Mouse (Mus musculus): ENCODE data around the gene Gm10392. TPM values are rescaled to one million over a fixed set of nuclear protein-coding genes. Genes with fewer than 3 reads are reported as not detected.
"Not testable (repeated sequence)": the region's sequence is repeated elsewhere in the genome, so short reads cannot be mapped to it uniquely, and the experiment has no call there.

Gm10392 gene
- not detected in 2 replicates for polyA plus RNA-seq (2012; rRNA removed)

- no peak for DNase-seq (ENCODE audit: low read depth)
These were observed at the start of gene Gm10392 for GRCm38 (mm10) chr11:77519043-77519442. TSS of gene Gm10392 (minus strand) at chr11:77519198.

GRCm38 (mm10) chr11:77545261-77545660 is 26.3 kb upstream of the Gm10392 start:
- TF ChIP-seq CTCF (IDR thresholded peaks at IDR 0.05; ENCODE audit: borderline replicate concordance, extremely low read depth, insufficient read depth, insufficient read length) (no peak), POLR2A (IDR thresholded peaks at IDR 0.05; ENCODE audit: borderline replicate concordance, extremely low read depth, insufficient read depth, insufficient read length, poor library complexity, severe bottlenecking) (no peak)
- DNase-seq (ENCODE audit: low read depth) = no peak

More at GRCm38 (mm10) chr11:77519043-77519442, at the start of gene Gm10392:
- TF ChIP-seq POLR2A (IDR thresholded peaks at IDR 0.05; ENCODE audit: borderline replicate concordance, extremely low read depth, insufficient read depth, insufficient read length, poor library complexity, severe bottlenecking) (no peak), CTCF (IDR thresholded peaks at IDR 0.05; ENCODE audit: borderline replicate concordance, extremely low read depth, insufficient read depth, insufficient read length) (no peak)

GRCm38 (mm10) chr11:77532202-77532846 is 13.3 kb upstream of the Gm10392 start:
- TF ChIP-seq POLR2A (IDR thresholded peaks at IDR 0.05; ENCODE audit: borderline replicate concordance, extremely low read depth, insufficient read depth, insufficient read length, poor library complexity, severe bottlenecking) (no peak), CTCF (IDR thresholded peaks at IDR 0.05; ENCODE audit: borderline replicate concordance, extremely low read depth, insufficient read depth, insufficient read length) (no peak)
- no peak for DNase-seq (ENCODE audit: low read depth)

GRCm38 (mm10) chr11:77530862-77531261 is 11.9 kb upstream of the Gm10392 start:
- no peak for DNase-seq (ENCODE audit: low read depth)
- TF ChIP-seq POLR2A (IDR thresholded peaks at IDR 0.05; ENCODE audit: borderline replicate concordance, extremely low read depth, insufficient read depth, insufficient read length, poor library complexity, severe bottlenecking) = no peak
- TF ChIP-seq CTCF (IDR thresholded peaks at IDR 0.05; ENCODE audit: borderline replicate concordance, extremely low read depth, insufficient read depth, insufficient read length) = no peak

GRCm38 (mm10) chr11:77529644-77530043 is 10.6 kb upstream of the Gm10392 start:
- TF ChIP-seq CTCF (IDR thresholded peaks at IDR 0.05; ENCODE audit: borderline replicate concordance, extremely low read depth, insufficient read depth, insufficient read length) = no peak
- no peak for TF ChIP-seq POLR2A (IDR thresholded peaks at IDR 0.05; ENCODE audit: borderline replicate concordance, extremely low read depth, insufficient read depth, insufficient read length, poor library complexity, severe bottlenecking)
- DNase-seq (ENCODE audit: low read depth) = no peak

- not testable (repeated sequence) for DNase-seq (ENCODE audit: low read depth)
These were observed 9.4 kb upstream of the Gm10392 start for GRCm38 (mm10) chr11:77528420-77528819.

GRCm38 (mm10) chr11:77525804-77526486 is 6.9 kb upstream of the Gm10392 start:
- TF ChIP-seq POLR2A (IDR thresholded peaks at IDR 0.05; ENCODE audit: borderline replicate concordance, extremely low read depth, insufficient read depth, insufficient read length, poor library complexity, severe bottlenecking) (no peak), CTCF (IDR thresholded peaks at IDR 0.05; ENCODE audit: borderline replicate concordance, extremely low read depth, insufficient read depth, insufficient read length) (no peak)

GRCm38 (mm10) chr11:77520601-77521529 is 1.9 kb upstream of the Gm10392 start:
- DNase-seq (ENCODE audit: low read depth) = peak; percentile 71

More at GRCm38 (mm10) chr11:77525804-77526486, 6.9 kb upstream of the Gm10392 start:
- DNase-seq (ENCODE audit: low read depth) = no peak

GRCm38 (mm10) chr11:77518051-77518798 is 773 bp downstream of the Gm10392 start:
- no peak for DNase-seq (ENCODE audit: low read depth)
- TF ChIP-seq POLR2A (IDR thresholded peaks at IDR 0.05; ENCODE audit: borderline replicate concordance, extremely low read depth, insufficient read depth, insufficient read length, poor library complexity, severe bottlenecking) (no peak), CTCF (IDR thresholded peaks at IDR 0.05; ENCODE audit: borderline replicate concordance, extremely low read depth, insufficient read depth, insufficient read length) (no peak)

More at GRCm38 (mm10) chr11:77520601-77521529, 1.9 kb upstream of the Gm10392 start:
- TF ChIP-seq POLR2A (IDR thresholded peaks at IDR 0.05; ENCODE audit: borderline replicate concordance, extremely low read depth, insufficient read depth, insufficient read length, poor library complexity, severe bottlenecking) (no peak), CTCF (IDR thresholded peaks at IDR 0.05; ENCODE audit: borderline replicate concordance, extremely low read depth, insufficient read depth, insufficient read length) (no peak)

- TF ChIP-seq POLR2A (IDR thresholded peaks at IDR 0.05; ENCODE audit: borderline replicate concordance, extremely low read depth, insufficient read depth, insufficient read length, poor library complexity, severe bottlenecking) (no peak), CTCF (IDR thresholded peaks at IDR 0.05; ENCODE audit: borderline replicate concordance, extremely low read depth, insufficient read depth, insufficient read length) (no peak)
- DNase-seq (ENCODE audit: low read depth) = no peak
These were observed 2.2 kb downstream of the Gm10392 start for GRCm38 (mm10) chr11:77516553-77517425.
